Mouse (Mus musculus): ENCODE measurements around the gene Tns3.

Gene Tns3

GRCm38 (mm10) chr11:8651448-8652035 is 12.8 kb downstream of the Tns3 start:
- no peak for DNase-seq (ENCODE audit: low read depth)

GRCm38 (mm10) chr11:8645609-8646008 is 18.7 kb downstream of the Tns3 start:
- DNase-seq (ENCODE audit: low read depth): no peak

- DNase-seq (ENCODE audit: low read depth): peak; percentile 26
These were observed 20.1 kb downstream of the Tns3 start for GRCm38 (mm10) chr11:8644272-8644671.

GRCm38 (mm10) chr11:8641634-8642277 is 22.6 kb downstream of the Tns3 start:
- DNase-seq (ENCODE audit: low read depth): no peak

- DNase-seq (ENCODE audit: low read depth): no peak
These were observed 24.6 kb downstream of the Tns3 start for GRCm38 (mm10) chr11:8639726-8640125.

GRCm38 (mm10) chr11:8639007-8639718 is 25.2 kb downstream of the Tns3 start:
- peak; percentile 26 for DNase-seq (ENCODE audit: low read depth)

GRCm38 (mm10) chr11:8637469-8638447 is 26.6 kb downstream of the Tns3 start:
- DNase-seq (ENCODE audit: low read depth): no peak

GRCm38 (mm10) chr11:8636680-8637079 is 27.7 kb downstream of the Tns3 start:
- no peak for DNase-seq (ENCODE audit: low read depth)

- DNase-seq (ENCODE audit: low read depth): no peak
These were observed 28.6 kb downstream of the Tns3 start for GRCm38 (mm10) chr11:8635778-8636177.

- DNase-seq (ENCODE audit: low read depth): peak; percentile 17
These were observed 29.5 kb downstream of the Tns3 start for GRCm38 (mm10) chr11:8634728-8635410.

GRCm38 (mm10) chr11:8632163-8632562 is 32.2 kb downstream of the Tns3 start:
- DNase-seq (ENCODE audit: low read depth): no peak

GRCm38 (mm10) chr11:8629862-8630390 is 34.4 kb downstream of the Tns3 start:
- no peak for DNase-seq (ENCODE audit: low read depth)

GRCm38 (mm10) chr11:8629326-8629725 is 35.0 kb downstream of the Tns3 start:
- DNase-seq (ENCODE audit: low read depth): peak; percentile 70

- DNase-seq (ENCODE audit: low read depth): peak; percentile 76
These were observed 35.5 kb downstream of the Tns3 start for GRCm38 (mm10) chr11:8628846-8629253.

- DNase-seq (ENCODE audit: low read depth): no peak
These were observed 37.2 kb downstream of the Tns3 start for GRCm38 (mm10) chr11:8627156-8627555.

- no peak for DNase-seq (ENCODE audit: low read depth)
These were observed 37.6 kb downstream of the Tns3 start for GRCm38 (mm10) chr11:8626715-8627114.

- DNase-seq (ENCODE audit: low read depth): no peak
These were observed 38.3 kb downstream of the Tns3 start for GRCm38 (mm10) chr11:8625915-8626604.

- no peak for DNase-seq (ENCODE audit: low read depth)
These were observed 38.9 kb downstream of the Tns3 start for GRCm38 (mm10) chr11:8625451-8625850.

- no peak for DNase-seq (ENCODE audit: low read depth)
These were observed 40.0 kb downstream of the Tns3 start for GRCm38 (mm10) chr11:8624179-8624886.

- no peak for DNase-seq (ENCODE audit: low read depth)
These were observed 40.5 kb downstream of the Tns3 start for GRCm38 (mm10) chr11:8623852-8624178.
